Comparison of ENCODE assay signal across 23 mouse cellular contexts in genomic region chr9:120694457-120694856, GRCm38 (mm10).
DNase-seq lines count a peak whose midpoint lies in the region; ATAC-seq and TF ChIP-seq lines count a peak whose summit lies in the region.
"Had no signal": no experiment of that assay in that cellular context is flagged by ENCODE, and none has a peak within 500 bp of the region (broad histone marks: within the 10 kb centered on the region; RNA-seq: fewer than 3 reads in every experiment).

No protein-coding gene starts in this region.

- no peak overlapping the region for H3K4me2 ChIP-seq in forebrain, embryonic 14.5 days (ENCODE audit: low read length)
- no peak overlapping the region for H3K4me2 ChIP-seq in forebrain, embryonic 15.5 days (replicated peaks)
- H3K4me2 ChIP-seq: forebrain, embryonic 12.5 days; heart, embryonic 12.5 days; heart, embryonic 15.5 days; hindbrain, embryonic 13.5 days; intestine, embryonic 15.5 days had no signal

- no peak overlapping the region for H3K4me3 ChIP-seq in forebrain, embryonic 14.5 days (ENCODE audit: low read depth, low read length)
- H3K4me3 ChIP-seq in forebrain, embryonic 15.5 days, result no peak overlapping the region
- H3K4me3 ChIP-seq: forebrain, embryonic 12.5 days; heart, embryonic 12.5 days; heart, embryonic 15.5 days; hindbrain, embryonic 10.5 days; hindbrain, embryonic 13.5 days; intestine, embryonic 15.5 days had no signal

- no peak for ATAC-seq in forebrain, embryonic 14.5 days
- ATAC-seq in forebrain, embryonic 15.5 days (replicated peaks), result no peak
- ATAC-seq: activated CD4-positive, CD25-positive, alpha-beta regulatory T cell, adult 4 months; hindbrain, embryonic 16.5 days; intestine, embryonic 15.5 days had no signal

- H3K9ac ChIP-seq in forebrain, embryonic 14.5 days (ENCODE audit: low read length), result no peak overlapping the region
- no peak overlapping the region for H3K9ac ChIP-seq in forebrain, embryonic 15.5 days (replicated peaks)
- H3K9ac ChIP-seq: forebrain, embryonic 12.5 days; heart, embryonic 12.5 days; heart, embryonic 15.5 days; hindbrain, embryonic 13.5 days; intestine, embryonic 15.5 days had no signal

- TF ChIP-seq POLR2A in brain, embryonic 14.5 days (IDR thresholded peaks at IDR 0.05; ENCODE audit: borderline replicate concordance, extremely low read depth, insufficient read depth, insufficient read length, poor library complexity, severe bottlenecking), result no peak

- peaks cover 35% of the 10 kb centered on the region for H3K4me1 ChIP-seq in forebrain, embryonic 14.5 days (ENCODE audit: control insufficient read depth, insufficient read depth, low read length)
- H3K4me1 ChIP-seq in forebrain, embryonic 15.5 days, result peaks cover 47% of the 10 kb centered on the region

- DNase-seq in cerebellum, adult 9-11 months, result peak; percentile 46
- no peak for DNase-seq in cerebellum, adult 18-20 months
- DNase-seq in forebrain, embryonic 14.5 days (ENCODE audit: low spot score), result peak; percentile 51
- peak; percentile 61 for DNase-seq in brain, embryonic 14.5 days (ENCODE audit: low read depth)
- DNase-seq in gastrocnemius, adult 18-20 months (ENCODE audit: low spot score), result no peak
- DNase-seq: adrenal gland, adult 8-10 months; adrenal gland, postnatal 25 days; cerebellum, adult 11 months; cerebellum, adult 8-10 months; gastrocnemius, postnatal 25 days; heart, adult 18-20 months; heart, postnatal 10 days; heart, postnatal 36 days; kidney, adult 11 months had no signal

- no peak for TF ChIP-seq CTCF in brain, embryonic 14.5 days (IDR thresholded peaks at IDR 0.05; ENCODE audit: borderline replicate concordance, extremely low read depth, insufficient read depth, insufficient read length)

- no peaks in the 10 kb centered on the region for H3K36me3 ChIP-seq in forebrain, embryonic 14.5 days (ENCODE audit: control insufficient read depth, insufficient read depth, low read length)
- no peaks in the 10 kb centered on the region for H3K36me3 ChIP-seq in forebrain, embryonic 15.5 days
- H3K36me3 ChIP-seq: forebrain, embryonic 12.5 days; heart, embryonic 12.5 days; heart, embryonic 15.5 days; hindbrain, embryonic 10.5 days; hindbrain, embryonic 13.5 days; intestine, embryonic 15.5 days had no signal

- no peaks in the 10 kb centered on the region for H3K27me3 ChIP-seq in forebrain, embryonic 14.5 days (replicated peaks; ENCODE audit: control insufficient read depth, insufficient read depth, low read length)
- H3K27me3 ChIP-seq in forebrain, embryonic 15.5 days, result no peaks in the 10 kb centered on the region
- H3K27me3 ChIP-seq: intestine, embryonic 15.5 days had no signal

- H3K9me3 ChIP-seq in forebrain, embryonic 14.5 days (replicated peaks; ENCODE audit: control insufficient read depth, low read length), result no peaks in the 10 kb centered on the region
- H3K9me3 ChIP-seq in forebrain, embryonic 15.5 days, result no peaks in the 10 kb centered on the region
- H3K9me3 ChIP-seq: forebrain, embryonic 12.5 days; heart, embryonic 12.5 days; heart, embryonic 15.5 days; hindbrain, embryonic 10.5 days; hindbrain, embryonic 13.5 days; intestine, embryonic 15.5 days had no signal

- WGBS in forebrain, embryonic 14.5 days, result 30% methylated on average over 5 of the region's 5 CpGs
- WGBS in forebrain, embryonic 15.5 days, result 34% methylated on average over 5 of the region's 5 CpGs

- H3K27ac ChIP-seq in forebrain, embryonic 14.5 days (ENCODE audit: low read depth, low read length), result no peak overlapping the region
- no peak overlapping the region for H3K27ac ChIP-seq in forebrain, embryonic 15.5 days (replicated peaks)
- H3K27ac ChIP-seq: forebrain, embryonic 12.5 days; heart, embryonic 15.5 days; hindbrain, embryonic 10.5 days; hindbrain, embryonic 13.5 days; intestine, embryonic 15.5 days had no signal

Comparison
In these comparisons a context has a peak if more than half of its experiments do, and no peak if none do; other contexts are left out.
1. DNase-seq: peak in cerebellum, adult 9-11 months (single experiment), forebrain, embryonic 14.5 days (single experiment) and brain, embryonic 14.5 days (single experiment); none in cerebellum, adult 18-20 months (0 of 2) and gastrocnemius, adult 18-20 months (single experiment).